Mouse (Mus musculus): ENCODE data around the gene Sycp3.
"Not testable (repeated sequence)": the region's sequence is repeated elsewhere in the genome, so short reads cannot be mapped to it uniquely, and the experiment has no call there.

The Sycp3 gene

DNA sequence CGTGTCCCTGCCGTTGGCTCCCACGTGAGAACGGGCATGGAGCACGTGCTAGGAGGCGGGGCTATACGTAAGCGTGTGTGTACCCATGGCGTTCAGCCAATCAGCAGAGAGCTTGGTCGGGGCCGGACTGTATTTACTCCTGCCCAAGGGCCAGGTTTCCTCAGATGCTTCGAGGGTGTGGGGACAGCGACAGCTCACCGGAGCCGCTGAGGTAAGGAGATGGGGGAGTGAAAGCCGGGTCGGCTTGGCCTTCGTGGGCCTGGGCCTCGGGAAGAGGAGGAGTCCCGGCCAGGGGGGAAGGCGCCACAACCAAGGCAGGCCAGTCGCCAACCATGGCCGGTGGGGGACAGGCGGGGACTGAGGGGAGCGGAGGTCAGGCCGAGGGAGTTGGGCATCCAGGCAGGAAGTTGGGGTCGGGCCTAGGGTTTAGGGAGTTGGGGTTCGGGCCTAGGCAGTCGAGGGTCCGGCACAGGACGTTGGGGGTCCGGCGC, at the start of gene Sycp3:
Gene Sycp3 (plus strand): TSS at position 68 of the 491 bp plus-strand sequence.
- DNase-seq (ENCODE audit: low spot score): no peak

DNA sequence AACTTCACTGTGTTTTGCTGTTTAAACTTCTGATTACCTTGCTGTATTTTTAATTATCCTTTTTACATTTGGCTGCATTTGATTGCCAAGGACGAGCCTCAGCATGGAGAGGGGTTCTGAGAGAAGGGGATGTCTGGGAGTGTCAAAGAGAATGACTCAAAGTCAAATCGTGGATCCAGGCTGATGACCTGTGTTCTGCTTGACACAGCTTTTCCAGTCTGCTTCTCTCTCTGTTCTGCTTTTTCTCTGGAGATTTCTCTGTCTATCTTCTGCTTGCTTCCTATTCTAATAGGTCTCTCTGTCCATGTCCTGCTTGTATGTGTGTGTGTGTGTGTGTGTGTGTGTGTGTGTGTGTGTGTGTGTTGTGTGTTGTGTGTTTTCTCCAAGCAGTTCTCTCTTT, 49.6 kb upstream of the Sycp3 start:
- DNase-seq (ENCODE audit: low spot score): no peak

DNA sequence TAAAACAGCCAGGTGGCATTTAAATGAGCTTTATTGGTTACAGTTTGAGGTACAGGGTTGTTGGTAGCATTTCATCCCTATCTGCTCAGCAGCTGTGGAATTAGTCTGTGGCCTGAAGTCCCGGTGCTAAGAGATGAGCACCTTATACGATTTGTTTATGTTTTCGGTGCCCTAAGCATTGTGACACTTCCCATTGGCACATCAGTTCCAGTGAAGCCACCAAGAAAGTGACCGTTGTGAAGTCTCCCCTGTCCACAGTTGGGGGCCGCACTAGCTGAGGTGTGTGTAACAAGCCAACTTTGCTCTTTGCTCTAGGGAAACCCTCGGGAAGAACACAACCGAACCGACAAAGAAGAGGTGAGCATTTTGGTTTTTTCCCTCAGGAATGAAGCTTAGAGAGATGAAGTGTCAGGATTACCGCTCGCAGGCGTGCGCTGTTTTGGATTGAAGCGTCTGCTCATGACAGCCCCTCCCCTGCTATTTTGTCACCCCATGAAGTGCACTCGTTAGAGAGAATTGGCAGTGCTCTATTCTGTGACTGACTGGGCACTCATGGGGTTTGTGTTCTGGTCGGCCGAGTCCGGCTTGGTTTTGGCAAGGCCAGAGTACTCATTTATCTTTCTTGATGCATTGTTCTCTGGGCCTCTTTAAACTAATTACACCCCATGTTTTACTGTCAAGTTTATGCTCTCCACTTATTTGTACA, 46.9 kb upstream of the Sycp3 start:
- DNase-seq (ENCODE audit: low spot score): no peak

DNA sequence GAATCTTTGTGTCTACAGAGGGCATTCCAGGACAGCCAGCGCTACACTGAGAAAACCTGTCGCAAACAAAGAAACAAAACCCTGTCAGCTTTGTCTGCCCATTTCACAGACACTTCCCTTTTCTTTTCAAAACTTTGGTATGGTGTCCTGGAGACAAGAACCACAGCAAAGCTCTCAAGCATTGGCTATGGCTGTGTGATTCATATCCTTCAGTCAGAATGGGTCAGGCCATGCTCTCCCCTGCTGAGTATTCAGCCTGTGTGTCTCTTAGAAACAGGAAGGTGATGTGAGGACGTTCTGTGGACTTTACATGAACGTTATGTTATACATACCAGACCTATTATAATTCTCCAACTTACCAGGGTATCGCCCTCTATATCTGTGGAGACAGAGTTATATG, 41.7 kb upstream of the Sycp3 start:
- DNase-seq (ENCODE audit: low spot score): no peak

DNA sequence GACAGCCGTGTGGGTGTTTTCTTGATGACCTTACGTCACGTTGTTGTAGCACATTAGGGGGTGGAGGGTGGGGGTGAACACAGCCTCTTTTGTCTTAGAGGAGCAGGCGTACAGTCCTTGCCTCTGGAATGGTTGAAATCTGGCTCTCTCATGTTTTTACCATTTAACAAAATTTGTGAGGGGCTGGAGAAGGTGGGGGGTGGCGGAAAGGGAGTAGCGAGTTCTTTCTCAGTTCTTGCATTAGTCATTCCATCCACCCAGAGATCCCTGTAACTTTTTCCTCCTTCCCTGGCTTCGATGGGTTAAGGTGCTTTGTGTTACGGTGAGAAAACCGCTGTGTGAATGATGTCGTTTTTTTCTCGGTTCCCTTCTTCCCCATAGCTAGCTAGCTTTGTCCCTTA, 39.2 kb upstream of the Sycp3 start:
- DNase-seq (ENCODE audit: low spot score): no peak

DNA sequence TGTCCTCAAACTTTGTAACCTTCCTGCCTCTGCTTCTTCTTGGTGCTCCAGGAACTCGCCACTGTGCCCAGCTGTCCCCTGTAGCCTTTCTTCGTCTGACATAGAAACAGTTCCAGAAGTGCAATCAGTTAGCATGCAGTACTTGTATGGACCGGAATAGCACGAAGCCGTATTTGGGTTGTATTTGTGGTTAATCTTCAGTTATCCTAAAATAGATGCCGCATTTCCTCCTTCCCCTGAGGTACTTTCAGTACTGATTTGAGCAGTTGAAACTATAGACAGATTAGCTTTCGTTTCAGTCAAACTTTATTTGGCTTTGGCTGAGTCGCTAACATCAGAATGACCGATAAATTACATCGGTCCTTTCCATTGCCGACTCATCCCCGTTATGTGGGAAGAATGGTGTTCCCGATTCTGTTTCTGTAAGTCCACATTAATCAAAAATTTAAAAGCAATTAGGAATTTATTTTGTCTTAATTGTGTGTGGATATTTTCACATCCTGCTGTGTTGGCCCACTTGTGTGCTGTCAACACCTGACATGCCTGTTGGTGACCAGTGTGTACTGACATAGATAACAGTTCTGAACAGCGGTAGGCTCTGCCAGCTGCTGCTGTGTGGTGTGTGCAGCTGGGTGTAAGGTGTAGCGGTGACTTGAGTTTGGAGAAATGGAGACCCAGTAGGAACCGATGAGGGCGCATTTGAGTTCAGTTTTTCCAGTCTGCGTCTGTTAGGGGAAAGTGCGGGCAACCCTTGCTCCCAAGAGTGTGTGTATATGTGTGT, 38.5 kb upstream of the Sycp3 start:
- no peak for DNase-seq (ENCODE audit: low spot score)

DNA sequence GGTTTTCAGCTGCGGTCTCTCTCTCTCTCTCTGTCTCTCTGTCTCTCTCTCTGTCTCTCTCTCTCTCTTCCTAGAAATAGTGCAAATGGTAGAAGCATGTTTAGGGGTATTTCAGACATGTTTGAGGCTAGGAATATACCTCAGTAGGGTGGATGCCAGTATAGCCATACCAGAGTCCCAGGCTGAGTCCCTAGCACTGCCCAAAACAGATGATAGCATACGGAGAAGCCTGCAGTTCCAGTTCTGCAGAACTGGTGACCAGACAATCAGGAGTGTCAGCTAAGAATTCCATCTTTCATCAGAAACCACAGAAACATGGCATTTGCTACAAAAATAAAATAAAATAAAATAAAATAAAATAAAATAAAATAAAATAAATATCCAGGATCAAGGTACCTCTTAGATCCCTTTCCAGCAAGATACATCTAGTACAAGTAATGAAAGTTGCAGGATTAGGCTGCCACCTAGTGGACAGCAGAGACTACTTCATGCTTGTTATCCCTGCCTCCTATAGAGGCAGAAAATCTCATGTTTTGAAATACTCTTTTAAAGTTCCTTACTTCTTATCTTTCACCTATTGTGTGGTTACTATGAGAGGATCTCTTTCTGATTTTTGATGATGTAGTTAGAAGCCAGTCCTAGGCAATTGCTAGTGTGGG, 33.1 kb upstream of the Sycp3 start:
- DNase-seq (ENCODE audit: low spot score): peak; percentile 13

DNA sequence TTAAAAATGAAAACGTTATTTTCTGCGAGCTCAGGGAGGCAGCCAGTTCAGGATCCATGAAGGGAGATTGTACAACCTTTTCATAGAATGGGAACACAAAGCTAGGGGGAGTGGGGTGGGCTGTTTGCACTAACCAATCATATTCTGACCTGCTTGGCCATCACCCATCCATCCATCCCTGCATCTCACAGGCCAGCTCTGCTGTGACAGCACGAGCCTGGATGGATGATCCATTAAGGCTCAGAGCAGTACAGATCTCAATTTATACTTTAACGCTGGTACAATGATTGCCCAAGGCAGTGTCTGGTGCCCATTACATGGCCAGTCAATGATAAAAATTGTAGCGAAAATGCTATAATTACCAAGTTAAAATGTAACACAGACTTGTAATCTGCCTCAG, 32.5 kb upstream of the Sycp3 start:
- no peak for DNase-seq (ENCODE audit: low spot score)

DNA sequence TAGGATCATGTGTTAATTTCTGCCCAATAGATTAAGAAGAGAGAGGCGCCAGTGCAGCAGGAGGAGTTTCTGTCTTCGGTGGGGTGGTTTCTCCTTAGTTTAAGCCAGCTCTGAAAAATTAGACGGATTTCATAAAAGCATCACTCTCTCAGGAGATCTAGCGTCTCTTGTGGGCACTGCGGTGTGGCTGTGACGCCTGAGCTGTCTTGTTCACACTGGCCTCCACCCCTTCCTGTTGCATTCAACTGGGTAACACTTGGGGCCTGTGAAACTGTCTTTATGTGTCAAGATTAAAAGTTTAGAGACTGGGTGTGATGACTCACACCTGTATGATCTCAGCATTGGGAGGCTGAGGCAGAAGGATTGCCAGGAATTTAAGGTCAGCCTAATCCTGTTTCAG, 31.4 kb upstream of the Sycp3 start:
- DNase-seq (ENCODE audit: low spot score): no peak

DNA sequence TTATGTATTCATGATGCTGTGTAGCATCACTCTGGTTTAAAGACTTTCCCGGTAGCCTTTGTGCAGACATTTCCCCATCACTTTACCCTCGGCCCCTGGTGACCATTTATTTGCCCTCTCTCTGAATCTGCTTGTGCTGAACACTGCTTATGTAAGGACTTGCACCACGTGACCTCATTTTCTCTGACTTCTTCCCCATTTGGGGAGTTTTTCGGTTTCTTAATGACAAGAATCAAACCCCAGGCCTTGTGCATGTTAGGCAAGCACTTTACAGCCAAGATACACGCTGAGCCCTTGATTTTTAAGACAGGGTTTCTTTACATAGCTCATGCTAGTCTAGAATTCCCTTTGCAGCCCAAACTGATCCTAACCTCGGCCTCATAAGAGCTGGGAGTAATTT, 18.1 kb upstream of the Sycp3 start:
- DNase-seq (ENCODE audit: low spot score): no peak

DNA sequence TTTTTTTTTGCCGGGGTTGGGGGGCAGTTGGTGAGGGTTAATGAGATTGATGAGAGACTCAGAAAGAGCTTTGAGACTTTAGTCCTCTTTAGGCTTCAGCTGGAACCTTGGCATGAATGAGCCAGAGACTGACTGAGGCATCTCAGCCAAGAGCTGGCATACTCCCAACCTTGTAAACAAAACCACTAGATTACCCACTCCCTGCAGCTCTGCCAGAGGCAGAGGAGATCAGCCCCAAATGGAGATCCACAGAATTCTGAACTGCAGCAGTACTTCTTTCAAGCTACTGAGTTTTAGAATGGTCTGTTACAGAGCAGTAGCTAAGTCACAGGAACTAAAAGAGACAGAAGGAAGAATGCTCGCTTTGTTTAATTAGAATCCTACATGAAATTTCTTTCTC, 8.1 kb upstream of the Sycp3 start:
- DNase-seq (ENCODE audit: low spot score): no peak

DNA sequence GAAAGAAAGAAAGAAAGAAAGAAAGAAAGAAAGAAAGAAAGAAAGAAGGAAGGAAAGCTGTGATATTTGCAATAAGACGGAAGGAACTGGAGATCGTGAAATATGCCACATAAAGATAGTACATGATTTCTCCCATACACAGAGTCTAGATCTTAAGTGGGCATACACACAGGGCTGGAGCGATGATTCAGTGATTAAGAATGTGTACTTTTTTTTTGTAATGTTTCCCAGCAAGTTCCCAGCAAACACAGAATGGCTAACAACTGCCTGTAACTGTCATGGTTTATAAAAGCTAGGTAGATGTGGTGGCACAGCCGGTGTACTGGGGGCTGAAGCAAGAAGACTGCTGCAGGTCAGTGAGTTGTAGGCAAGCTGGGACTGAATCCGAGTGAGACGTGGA, 7.4 kb upstream of the Sycp3 start:
- DNase-seq (ENCODE audit: low spot score): no peak

DNA sequence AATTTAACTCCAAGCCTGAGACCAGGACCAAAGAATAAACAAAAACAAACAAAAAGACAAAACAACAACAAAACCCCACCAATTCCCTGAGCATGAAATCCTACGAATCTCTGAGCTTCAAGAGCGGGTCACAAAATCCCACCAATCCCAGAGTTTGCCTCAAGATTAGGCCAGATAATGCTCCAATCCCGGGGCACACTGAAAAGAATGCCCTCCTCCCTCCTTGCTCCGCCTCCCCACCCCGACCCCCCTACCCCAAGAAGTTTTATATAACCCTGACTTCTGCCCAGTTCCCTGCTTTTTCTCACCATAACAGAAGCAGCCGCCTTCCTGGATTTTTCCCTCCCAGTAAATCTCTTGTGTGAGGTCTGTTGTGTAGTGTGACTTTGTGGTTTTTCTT, 1.6 kb upstream of the Sycp3 start:
- no peak for DNase-seq (ENCODE audit: low spot score)

DNA sequence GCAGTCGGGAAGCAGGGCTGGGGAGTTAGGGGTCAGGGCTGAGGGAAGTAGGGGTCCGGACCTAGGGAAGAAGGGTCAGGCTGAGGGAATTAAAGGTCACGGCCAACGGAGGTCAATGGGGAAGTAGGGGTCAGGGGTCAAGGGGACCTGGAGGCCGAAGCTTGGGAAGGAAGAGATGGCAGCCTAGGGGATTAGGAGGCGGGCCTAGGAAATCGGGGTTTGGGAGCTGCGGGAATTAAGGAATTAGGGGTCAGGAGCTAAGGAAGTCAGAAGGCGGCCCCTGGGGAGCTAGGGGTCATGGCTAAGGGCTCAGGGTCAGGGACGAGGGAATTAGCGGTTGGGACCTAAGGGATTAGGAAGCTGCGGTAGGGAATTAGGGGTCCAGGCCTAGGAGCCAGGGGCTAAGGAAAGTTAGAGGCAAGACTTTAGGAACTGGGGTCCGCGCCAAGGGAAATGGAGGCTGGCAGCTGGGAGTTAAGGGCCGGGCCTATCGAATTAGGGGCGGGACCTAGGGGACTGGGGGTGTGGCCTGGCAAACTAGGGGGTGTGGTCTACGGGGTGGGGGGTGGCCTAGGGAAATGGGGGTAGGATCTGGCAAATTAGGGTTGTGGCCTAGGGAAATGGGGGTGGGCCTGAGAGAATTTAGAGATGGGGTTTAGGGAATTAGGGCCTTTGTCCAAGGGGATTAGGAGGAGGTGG, 902 bp downstream of the Sycp3 start:
- DNase-seq (ENCODE audit: low spot score): no peak

DNA sequence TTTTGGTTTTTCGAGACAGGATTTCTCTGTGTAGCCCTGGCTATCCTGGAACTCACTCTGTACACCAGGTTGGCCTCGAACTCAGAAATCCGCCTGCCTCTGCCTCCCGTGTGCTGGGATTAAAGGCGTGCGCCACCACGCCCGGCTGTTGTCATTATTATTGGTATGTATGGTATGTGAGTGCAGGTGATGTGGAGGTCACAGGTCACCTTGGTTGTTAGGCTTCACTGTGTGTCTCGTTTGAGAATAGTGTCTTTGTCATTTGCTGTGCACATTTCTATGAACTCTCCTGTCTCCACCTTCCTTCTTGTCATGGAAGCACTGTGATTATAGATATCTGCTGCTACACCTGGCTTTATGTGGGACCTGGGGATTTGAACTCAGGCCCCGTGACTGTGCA, 23.5 kb downstream of the Sycp3 start:
- DNase-seq (ENCODE audit: low spot score): not testable (repeated sequence)

DNA sequence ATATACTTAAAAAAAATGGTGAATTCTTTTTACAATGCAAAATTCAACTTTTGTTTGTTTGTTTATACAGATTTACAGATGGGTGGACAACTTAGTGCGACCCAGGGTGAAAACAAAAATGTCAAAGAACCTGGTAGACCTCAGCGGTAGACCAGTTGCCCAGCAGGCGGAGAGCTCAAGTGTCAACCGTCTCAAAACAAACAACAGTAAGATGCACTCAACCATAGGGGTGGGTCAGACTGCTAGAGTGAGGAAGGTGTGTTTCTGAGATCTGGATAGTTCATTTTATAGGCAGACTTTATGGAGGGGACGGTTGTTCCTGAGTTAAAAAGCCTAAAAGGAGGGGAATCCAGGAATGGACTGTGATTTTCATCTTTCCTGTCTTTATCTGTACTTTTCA, 29.3 kb downstream of the Sycp3 start:
- no peak for DNase-seq (ENCODE audit: low spot score)

DNA sequence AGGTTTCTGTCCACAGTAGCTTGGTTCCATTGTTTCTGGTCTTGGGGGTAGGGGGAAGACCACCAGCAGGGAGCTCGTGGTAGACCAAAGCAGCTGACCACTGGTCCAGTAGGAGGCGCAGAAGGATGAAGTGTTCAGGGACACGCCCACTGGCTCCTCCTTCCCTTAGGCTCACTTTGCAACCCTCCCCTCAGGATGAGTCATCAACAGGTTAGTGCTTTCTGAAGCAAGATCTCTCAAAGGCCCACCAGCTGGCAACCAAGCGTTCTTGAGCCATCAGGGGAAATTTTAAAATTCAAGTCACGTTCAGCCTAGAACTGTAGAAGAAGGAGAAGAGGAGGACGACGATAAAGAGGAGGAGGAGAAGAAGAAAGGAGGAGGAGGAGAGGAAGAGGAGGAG, 32.3 kb downstream of the Sycp3 start:
- DNase-seq (ENCODE audit: low spot score): no peak

DNA sequence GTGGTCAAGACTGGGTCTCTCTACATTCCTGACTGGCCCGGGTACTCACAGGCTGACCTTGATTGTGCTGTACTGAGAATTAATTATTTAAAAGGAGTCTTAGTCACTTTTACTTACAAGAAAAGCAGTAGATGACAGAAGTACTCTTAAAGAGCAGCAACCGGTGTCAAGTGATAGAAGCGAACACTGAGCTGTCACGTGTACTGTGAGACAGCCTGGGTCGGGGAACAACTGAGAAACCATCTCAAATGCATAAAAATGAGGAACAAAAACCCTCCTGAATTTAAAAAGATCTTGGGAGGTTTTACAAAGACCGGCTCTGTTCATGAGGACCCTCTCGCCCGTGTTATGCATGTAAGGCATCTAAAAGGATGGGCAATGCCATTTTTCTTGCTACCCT, 33.3 kb downstream of the Sycp3 start:
- DNase-seq (ENCODE audit: low spot score): no peak

DNA sequence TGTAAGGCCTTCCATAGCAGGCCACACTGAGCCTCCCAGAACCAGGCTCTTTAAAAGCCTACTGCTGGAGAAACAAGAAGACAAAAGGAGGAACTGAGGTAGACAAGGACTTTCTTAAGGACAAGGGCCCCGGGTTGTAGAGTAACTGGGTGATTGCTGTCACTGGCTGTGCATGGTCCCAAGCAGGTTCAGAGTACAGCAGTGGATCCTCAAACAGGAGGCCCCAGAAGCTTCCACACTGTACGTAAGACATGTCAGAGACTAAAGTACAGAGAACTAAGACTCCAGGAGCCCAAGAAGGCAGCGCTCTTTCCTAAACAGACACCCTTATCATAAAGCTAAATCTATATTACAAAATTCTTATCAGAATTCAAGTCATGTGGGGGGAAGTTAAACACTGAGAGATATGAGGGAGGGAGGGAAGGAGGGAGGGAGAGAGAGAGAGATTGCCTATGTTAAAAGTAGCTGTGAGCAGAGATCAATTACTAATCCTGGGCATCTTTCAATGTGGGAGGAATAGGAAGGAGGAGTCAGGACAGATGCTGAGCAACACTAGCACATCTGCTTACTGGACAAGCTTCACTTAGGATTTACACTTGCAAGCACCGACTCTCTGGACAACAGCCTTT, 35.7 kb downstream of the Sycp3 start:
- no peak for DNase-seq (ENCODE audit: low spot score)

DNA sequence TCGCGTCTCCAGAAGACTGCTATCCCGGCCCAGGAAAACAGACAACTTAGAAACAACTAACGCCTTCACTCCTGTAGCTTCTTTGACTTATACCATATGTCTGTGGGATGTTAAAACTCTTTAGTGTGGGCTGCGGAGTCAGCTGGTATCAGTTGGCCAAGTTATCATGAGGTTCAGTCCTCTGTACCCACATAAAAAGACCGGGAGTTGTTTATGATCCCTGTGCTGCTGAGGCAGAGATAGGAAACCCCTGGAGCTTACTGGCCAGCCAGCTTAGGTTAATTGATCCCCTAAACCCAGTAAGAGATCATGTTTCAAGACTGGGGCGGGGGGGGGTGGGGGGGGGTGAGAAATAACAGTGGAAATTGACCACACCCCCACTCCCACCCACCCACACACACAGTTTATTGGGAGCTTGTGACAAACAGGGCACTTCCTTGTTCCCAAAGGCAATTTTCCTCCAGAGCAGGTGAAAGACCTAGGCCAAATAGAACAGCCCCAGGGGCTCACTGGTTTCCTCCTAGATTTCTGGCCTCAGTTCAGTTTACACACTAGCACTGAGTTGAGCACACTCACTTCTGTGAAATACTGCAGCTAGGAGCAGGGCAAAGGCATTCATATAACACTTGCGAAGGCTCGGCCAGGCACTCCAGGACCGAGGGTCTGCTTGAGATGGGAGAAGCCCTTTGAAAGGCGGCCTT, 37.6 kb downstream of the Sycp3 start:
- DNase-seq (ENCODE audit: low spot score): no peak

DNA sequence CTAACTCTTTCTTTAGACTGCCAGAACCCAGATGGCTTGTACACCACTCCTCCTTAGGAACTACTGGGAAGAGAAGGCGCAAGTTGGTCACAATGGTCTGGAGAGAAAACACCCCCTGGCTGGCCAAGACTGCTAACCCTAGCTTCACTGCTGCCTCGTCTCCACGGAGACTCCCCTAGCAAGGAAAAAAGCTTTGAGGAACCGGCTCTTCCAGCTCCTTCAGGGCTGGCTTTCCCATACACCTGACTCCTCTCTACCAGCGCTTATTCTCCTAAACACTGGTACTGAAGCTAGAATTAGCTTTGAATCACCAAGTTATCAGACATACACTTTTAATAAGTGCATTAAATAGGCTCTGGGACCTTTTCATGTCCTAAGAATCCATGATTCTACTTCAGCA, 40.6 kb downstream of the Sycp3 start:
- DNase-seq (ENCODE audit: low spot score): no peak
